Mouse (Mus musculus): Measurements from ENCODE around the gene Il21r. TPM values are rescaled to one million over a fixed set of nuclear protein-coding genes. Genes with fewer than 3 reads are reported as not detected.

Gene Il21r
- polyA plus RNA-seq, 1 experiment, result 0.59 TPM

DNA sequence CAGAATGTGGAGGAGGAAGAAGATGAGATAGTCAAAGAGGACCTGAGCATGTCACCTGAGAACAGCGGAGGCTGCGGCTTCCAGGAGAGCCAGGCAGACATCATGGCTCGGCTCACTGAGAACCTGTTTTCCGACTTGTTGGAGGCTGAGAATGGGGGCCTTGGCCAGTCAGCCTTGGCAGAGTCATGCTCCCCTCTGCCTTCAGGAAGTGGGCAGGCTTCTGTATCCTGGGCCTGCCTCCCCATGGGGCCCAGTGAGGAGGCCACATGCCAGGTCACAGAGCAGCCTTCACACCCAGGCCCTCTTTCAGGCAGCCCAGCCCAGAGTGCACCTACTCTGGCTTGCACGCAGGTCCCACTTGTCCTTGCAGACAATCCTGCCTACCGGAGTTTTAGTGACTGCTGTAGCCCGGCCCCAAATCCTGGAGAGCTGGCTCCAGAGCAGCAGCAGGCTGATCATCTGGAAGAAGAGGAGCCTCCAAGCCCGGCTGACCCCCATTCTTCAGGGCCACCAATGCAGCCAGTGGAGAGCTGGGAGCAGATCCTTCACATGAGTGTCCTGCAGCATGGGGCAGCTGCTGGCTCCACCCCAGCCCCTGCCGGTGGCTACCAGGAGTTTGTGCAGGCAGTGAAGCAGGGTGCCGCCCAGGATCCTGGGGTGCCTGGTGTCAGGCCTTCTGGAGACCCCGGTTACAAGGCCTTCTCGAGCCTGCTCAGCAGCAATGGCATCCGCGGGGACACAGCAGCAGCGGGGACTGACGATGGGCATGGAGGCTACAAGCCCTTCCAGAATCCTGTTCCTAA, 27.3 kb upstream of the Il21r start:
- Histone ChIP-seq H3K4me2 (ENCODE audit: low read depth) (no peak overlapping the region), H3K27me3 (ENCODE audit: control insufficient read depth, insufficient read depth, insufficient read length) (no peaks in the 10 kb centered on the region), H3K79me2 (ENCODE audit: control insufficient read depth, insufficient read depth) (no peaks in the 10 kb centered on the region), H3ac (ENCODE audit: control insufficient read depth, insufficient read length) (no peak overlapping the region), H3K36me3 (ENCODE audit: control insufficient read depth, insufficient read depth) (no peaks in the 10 kb centered on the region), H3K4me3 (no peak overlapping the region)
- no peak for TF ChIP-seq USF1 (IDR thresholded peaks at IDR 0.05; ENCODE audit: low read depth)
- no peak for TF ChIP-seq TCF3 (IDR thresholded peaks at IDR 0.05; ENCODE audit: insufficient read length, low read depth)
- no peak for TF ChIP-seq SRF (IDR thresholded peaks at IDR 0.05; ENCODE audit: control insufficient read depth, insufficient read length, low read depth)
- TF ChIP-seq REST (IDR thresholded peaks at IDR 0.05; ENCODE audit: insufficient read depth, insufficient read length), result no peak
- no peak for TF ChIP-seq E2F4 (IDR thresholded peaks at IDR 0.05; ENCODE audit: insufficient read depth)
- no peak for TF ChIP-seq CEBPB (IDR thresholded peaks at IDR 0.05; ENCODE audit: insufficient read depth, poor library complexity, severe bottlenecking)
- TF ChIP-seq MYOG (IDR thresholded peaks at IDR 0.05; ENCODE audit: control insufficient read depth in 1 of 3, insufficient read depth in 1 of 3, insufficient read length in 2 of 3, low read depth in 2 of 3), result no peak
- TF ChIP-seq POLR2AphosphoS2 (IDR thresholded peaks at IDR 0.05; ENCODE audit: insufficient read length, low read depth), result no peak

DNA sequence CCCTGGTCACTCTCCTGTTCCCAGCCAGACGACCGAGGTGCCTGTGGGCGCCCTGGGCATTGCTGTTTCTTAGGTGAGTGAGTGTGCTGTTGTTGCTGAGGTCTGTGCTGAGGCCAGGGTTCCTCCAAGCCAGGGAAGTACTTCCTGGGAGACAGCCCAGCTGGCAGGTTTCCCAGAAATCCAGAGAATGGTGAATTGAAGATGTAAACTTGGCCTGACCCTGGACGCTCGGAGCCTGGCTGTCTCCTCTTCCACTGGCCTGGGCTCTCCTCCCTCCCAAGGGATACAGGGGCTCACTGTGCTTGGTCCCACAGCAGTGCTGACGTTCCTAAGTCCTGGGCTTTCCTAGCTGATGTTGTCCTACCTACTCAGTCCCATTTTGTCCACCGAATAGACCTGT, 26.2 kb upstream of the Il21r start:
- H3ac ChIP-seq (ENCODE audit: control insufficient read depth, insufficient read length), result no peak overlapping the region
- no peak overlapping the region for H3K4me2 ChIP-seq (ENCODE audit: low read depth)
- TF ChIP-seq MAX (IDR thresholded peaks at IDR 0.05; ENCODE audit: low read depth) (no peak), SRF (IDR thresholded peaks at IDR 0.05; ENCODE audit: control insufficient read depth, insufficient read length, low read depth) (no peak), POLR2A (IDR thresholded peaks at IDR 0.05; ENCODE audit: insufficient read length, low read depth) (no peak), MYOD1 (IDR thresholded peaks at IDR 0.05; ENCODE audit: control insufficient read depth in 1 of 3, insufficient read length in 2 of 3, low read depth in 2 of 3) (no peak), CEBPB (IDR thresholded peaks at IDR 0.05; ENCODE audit: insufficient read depth, poor library complexity, severe bottlenecking) (no peak), TCF3 (IDR thresholded peaks at IDR 0.05; ENCODE audit: insufficient read length, low read depth) (no peak)
- H3K36me3 ChIP-seq (ENCODE audit: control insufficient read depth, insufficient read depth), result no peaks in the 10 kb centered on the region
- no peak overlapping the region for H3K4me3 ChIP-seq
- H3K27me3 ChIP-seq (ENCODE audit: control insufficient read depth, insufficient read depth, insufficient read length), result no peaks in the 10 kb centered on the region
- H3K79me2 ChIP-seq (ENCODE audit: control insufficient read depth, insufficient read depth), result no peaks in the 10 kb centered on the region

DNA sequence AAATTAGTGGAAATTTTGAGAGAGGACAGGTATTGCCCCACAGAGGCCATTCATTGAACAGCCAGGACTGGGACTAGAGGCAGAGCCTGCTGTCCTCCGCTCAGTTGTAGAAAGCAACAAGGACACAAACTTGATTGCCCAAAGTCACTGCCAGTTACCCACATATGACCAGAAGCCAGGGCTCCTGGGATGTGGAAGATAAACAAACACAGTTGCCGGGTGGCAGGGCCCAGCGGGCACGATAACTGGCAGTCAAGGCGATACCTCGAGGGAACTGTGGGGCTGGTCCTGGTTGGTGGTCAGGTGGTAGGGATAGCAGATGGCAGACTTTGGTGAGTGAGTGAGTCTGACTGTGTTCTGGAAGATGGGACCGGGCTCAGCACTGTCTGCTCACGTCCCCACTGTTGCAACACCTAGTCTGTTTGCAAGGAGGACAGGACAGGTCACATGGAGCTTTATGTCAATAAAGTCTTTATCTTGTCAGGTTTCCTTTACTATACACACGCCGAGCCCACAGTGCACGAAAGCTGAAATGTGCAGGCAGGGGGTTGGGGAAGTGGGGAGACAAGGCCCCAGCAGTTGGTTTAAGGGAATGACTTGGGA, 25.6 kb upstream of the Il21r start:
- TF ChIP-seq E2F4 (IDR thresholded peaks at IDR 0.05; ENCODE audit: insufficient read depth) (no peak), SRF (IDR thresholded peaks at IDR 0.05; ENCODE audit: control insufficient read depth, insufficient read length, low read depth) (no peak), USF1 (IDR thresholded peaks at IDR 0.05; ENCODE audit: low read depth) (no peak), CEBPB (IDR thresholded peaks at IDR 0.05; ENCODE audit: insufficient read depth, poor library complexity, severe bottlenecking) (no peak), MYOD1 (IDR thresholded peaks at IDR 0.05; ENCODE audit: control insufficient read depth in 1 of 3, insufficient read length in 2 of 3, low read depth in 2 of 3) (no peak), REST (IDR thresholded peaks at IDR 0.05; ENCODE audit: insufficient read depth, insufficient read length) (no peak), MAX (IDR thresholded peaks at IDR 0.05; ENCODE audit: low read depth) (no peak), POLR2AphosphoS2 (IDR thresholded peaks at IDR 0.05; ENCODE audit: insufficient read length, low read depth) (no peak), MYOG (IDR thresholded peaks at IDR 0.05; ENCODE audit: control insufficient read depth in 1 of 3, insufficient read depth in 1 of 3, insufficient read length in 2 of 3, low read depth in 2 of 3) (no peak), TCF12 (IDR thresholded peaks at IDR 0.05; ENCODE audit: insufficient read depth, poor library complexity, severe bottlenecking) (no peak), POLR2A (IDR thresholded peaks at IDR 0.05; ENCODE audit: insufficient read length, low read depth) (no peak), TCF3 (IDR thresholded peaks at IDR 0.05; ENCODE audit: insufficient read length, low read depth) (no peak)
- no peak overlapping the region for H3K4me2 ChIP-seq (ENCODE audit: low read depth)
- no peak overlapping the region for H3K4me3 ChIP-seq
- H3ac ChIP-seq (ENCODE audit: control insufficient read depth, insufficient read length), result no peak overlapping the region
- H3K79me2 ChIP-seq (ENCODE audit: control insufficient read depth, insufficient read depth), result no peaks in the 10 kb centered on the region
- no peaks in the 10 kb centered on the region for H3K27me3 ChIP-seq (ENCODE audit: control insufficient read depth, insufficient read depth, insufficient read length)
- H3K36me3 ChIP-seq (ENCODE audit: control insufficient read depth, insufficient read depth), result no peaks in the 10 kb centered on the region

DNA sequence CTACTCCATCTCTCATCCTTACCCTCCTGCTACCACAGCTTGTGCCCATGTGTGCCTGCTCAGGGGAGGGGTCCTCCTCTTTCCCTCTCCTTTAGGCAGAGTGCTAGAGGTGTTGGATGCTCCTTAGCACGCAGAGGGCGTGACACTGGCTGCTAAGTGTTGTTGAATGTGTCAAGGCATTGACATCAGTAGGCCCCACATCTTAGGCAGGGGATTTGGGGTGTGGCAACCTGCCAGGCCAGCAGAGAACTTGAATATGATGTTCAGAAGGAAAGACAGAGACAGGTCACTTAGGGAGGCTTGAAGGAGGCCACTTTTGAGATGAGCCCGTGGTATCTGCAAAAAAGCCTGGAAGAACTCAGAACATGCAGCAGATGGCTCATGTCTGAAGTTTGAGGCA, 25.1 kb upstream of the Il21r start:
- Histone ChIP-seq H3K36me3 (ENCODE audit: control insufficient read depth, insufficient read depth) (no peaks in the 10 kb centered on the region), H3K79me2 (ENCODE audit: control insufficient read depth, insufficient read depth) (no peaks in the 10 kb centered on the region), H3K27me3 (ENCODE audit: control insufficient read depth, insufficient read depth, insufficient read length) (no peaks in the 10 kb centered on the region), H3K4me2 (ENCODE audit: low read depth) (no peak overlapping the region), H3ac (ENCODE audit: control insufficient read depth, insufficient read length) (no peak overlapping the region), H3K4me3 (no peak overlapping the region)
- TF ChIP-seq TCF3 (IDR thresholded peaks at IDR 0.05; ENCODE audit: insufficient read length, low read depth) (no peak), SRF (IDR thresholded peaks at IDR 0.05; ENCODE audit: control insufficient read depth, insufficient read length, low read depth) (no peak), MYOG (IDR thresholded peaks at IDR 0.05; ENCODE audit: control insufficient read depth in 1 of 3, insufficient read depth in 1 of 3, insufficient read length in 2 of 3, low read depth in 2 of 3) (no peak), CEBPB (IDR thresholded peaks at IDR 0.05; ENCODE audit: insufficient read depth, poor library complexity, severe bottlenecking) (no peak), POLR2AphosphoS2 (IDR thresholded peaks at IDR 0.05; ENCODE audit: insufficient read length, low read depth) (no peak), MAX (IDR thresholded peaks at IDR 0.05; ENCODE audit: low read depth) (no peak), E2F4 (IDR thresholded peaks at IDR 0.05; ENCODE audit: insufficient read depth) (no peak)
